Mouse (Mus musculus) limb, embryonic 10.5 days (tissue): Measurements from ENCODE around the gene Gm11042. TPM values are rescaled to one million over a fixed set of nuclear protein-coding genes. Genes with fewer than 3 reads are reported as not detected.

Experiments
- DNase-seq: peaks from one replicate; pipeline ENCODE4 v3.0.0-alpha.2; 2017; ENCODE audit warnings: low spot score
- H3K27ac ChIP-seq: fragments of 300-500 bp; sonication (generic); 2 replicates; pipeline ENCODE4 v1.5.1; 2016; ENCODE audit warnings: mild to moderate bottlenecking
- H3K27me3 ChIP-seq: fragments of 300-500 bp; sonication (generic); 2 replicates; pipeline ENCODE4 v1.6.1; 2016; ENCODE audit warnings: low read depth, mild to moderate bottlenecking; ENCODE audit not compliant: poor library complexity, severe bottlenecking
- H3K36me3 ChIP-seq: fragments of 300-500 bp; sonication (generic); 2 replicates; pipeline ENCODE4 v1.6.1; 2016; ENCODE audit warnings: mild to moderate bottlenecking, moderate library complexity
- H3K4me1 ChIP-seq: fragments of 300-500 bp; sonication (generic); 2 replicates; pipeline ENCODE4 v1.6.1; 2016
- H3K4me3 ChIP-seq: fragments of 300-500 bp; sonication (generic); 2 replicates; pipeline ENCODE4 v1.5.1; 2016; ENCODE audit warnings: mild to moderate bottlenecking, moderate library complexity
- H3K9me3 ChIP-seq: fragments of 300-500 bp; sonication (generic); replicated peaks from 2 replicates; pipeline ENCODE4 v1.6.1; 2016; ENCODE audit warnings: mild to moderate bottlenecking
- WGBS: fragments of 180-500 bp; shearing (Covaris S2); methylation state at CpG from one replicate; pipeline ENCODE4 v1.1.7; 2016; 5-methylcytosine and 5-hydroxymethylcytosine counted together
- polyA plus RNA-seq: library from polyadenylated mRNA; unstranded; fragments of >200 nt; fragmentation: Nextera tagmentation; extraction: Ambion mirVana; gene quantifications from 2 replicates; pipeline ENCODE4 v1.2.1, GENCODE M21; 2016

Gene Gm11042
- polyA plus RNA-seq, 1 experiment from 2014 or later: not detected

GRCm38 (mm10) chr12:74316989-74317759 is 980 bp upstream of the Gm11042 start:
- Histone ChIP-seq H3K27me3 (no peaks in the 10 kb centered on the region), H3K9me3 (no peaks in the 10 kb centered on the region), H3K27ac (peak overlapping the region; percentile 89), H3K4me1 (peaks cover 3% of the 10 kb centered on the region; the same call in 1 of the 2 replicates), H3K36me3 (no peaks in the 10 kb centered on the region), H3K4me3 (peak overlapping the region; percentile 58)
- 17% methylated on average over 15 of the region's 15 CpGs for WGBS
- DNase-seq: peak; percentile 84

- H3K27ac ChIP-seq: no peak overlapping the region
- H3K27me3 ChIP-seq: no peaks in the 10 kb centered on the region
- H3K4me1 ChIP-seq: peaks cover 3% of the 10 kb centered on the region; the same call in 1 of the 2 replicates
- WGBS: 46% methylated on average over 2 of the region's 2 CpGs
- DNase-seq: no peak
- no peaks in the 10 kb centered on the region for H3K9me3 ChIP-seq
- H3K4me3 ChIP-seq: no peak overlapping the region
- H3K36me3 ChIP-seq: no peaks in the 10 kb centered on the region
Measured at GRCm38 (mm10) chr12:74315221-74315620, 973 bp downstream of the Gm11042 start.

DNA sequence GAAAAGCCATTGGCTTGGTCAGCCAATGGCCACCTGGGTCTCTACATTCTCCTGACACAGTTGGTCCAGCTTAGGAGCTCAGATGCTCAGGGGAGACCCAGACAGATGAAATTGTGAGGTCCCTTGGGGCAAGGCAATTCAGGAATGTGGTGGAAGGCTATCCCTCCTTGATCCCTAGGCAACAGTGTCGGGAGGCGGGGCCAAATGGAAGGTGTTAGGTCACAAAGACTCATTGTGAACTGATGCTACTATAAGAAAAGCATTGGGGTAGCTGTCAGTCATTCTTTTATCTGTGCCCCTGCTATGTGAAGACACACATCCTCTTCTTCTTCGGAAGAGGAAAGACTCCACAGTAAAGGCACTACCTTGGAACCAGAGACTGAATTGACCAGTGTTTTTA is 3.6 kb downstream of the Gm11042 start:
- Histone ChIP-seq H3K4me1 (peaks cover 3% of the 10 kb centered on the region; the same call in 1 of the 2 replicates), H3K27me3 (no peaks in the 10 kb centered on the region), H3K27ac (no peak overlapping the region), H3K4me3 (no peak overlapping the region), H3K9me3 (no peaks in the 10 kb centered on the region), H3K36me3 (no peaks in the 10 kb centered on the region)
- DNase-seq: no peak
- WGBS: 87% methylated on average over 3 of the region's 3 CpGs

DNA sequence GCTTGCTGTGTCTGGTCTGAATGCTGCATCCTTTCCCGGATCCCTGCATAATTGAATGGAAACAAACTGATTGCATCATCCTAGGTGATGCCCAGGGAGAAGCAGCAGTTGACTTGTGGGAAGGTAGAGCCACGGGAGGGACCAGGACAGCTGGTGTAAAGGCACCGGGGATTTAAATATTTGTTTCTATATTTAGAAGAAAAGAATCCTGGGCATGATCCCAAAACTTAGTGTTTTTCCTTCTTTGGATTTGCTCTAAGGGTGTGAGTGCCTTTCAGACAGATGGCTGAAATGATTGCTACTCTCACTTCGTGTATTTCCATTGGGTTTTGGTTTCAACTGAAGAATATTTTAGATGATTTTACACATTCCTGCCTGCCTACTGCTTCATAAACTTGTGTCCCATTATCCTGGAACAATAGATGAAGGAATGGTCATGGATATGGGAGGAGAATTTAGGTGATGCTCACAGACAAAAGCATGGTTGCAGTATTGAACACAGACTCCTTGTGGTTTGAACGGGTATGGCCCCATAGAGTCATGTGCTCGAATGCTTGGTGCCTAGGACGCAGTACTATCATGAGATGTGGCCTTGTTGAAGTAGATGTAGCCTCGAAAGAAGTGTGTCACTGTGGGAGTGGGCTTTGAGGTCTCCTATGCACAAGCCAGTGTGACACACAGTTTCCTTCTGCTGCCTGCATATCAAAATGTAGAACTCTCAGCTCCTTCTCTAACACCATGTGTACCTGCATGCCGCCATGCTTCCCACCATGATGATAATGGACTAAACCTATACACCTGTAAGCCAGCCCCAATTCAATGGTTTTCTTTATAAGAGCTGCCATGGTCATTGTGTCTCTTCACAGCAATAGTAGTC is 12.5 kb downstream of the Gm11042 start:
- Histone ChIP-seq H3K9me3 (no peaks in the 10 kb centered on the region), H3K4me3 (no peak overlapping the region), H3K27me3 (no peaks in the 10 kb centered on the region), H3K4me1 (no peaks in the 10 kb centered on the region), H3K36me3 (no peaks in the 10 kb centered on the region), H3K27ac (no peak overlapping the region)
- no peak for DNase-seq
- WGBS: 88% methylated on average over 9 of the region's 9 CpGs

DNA sequence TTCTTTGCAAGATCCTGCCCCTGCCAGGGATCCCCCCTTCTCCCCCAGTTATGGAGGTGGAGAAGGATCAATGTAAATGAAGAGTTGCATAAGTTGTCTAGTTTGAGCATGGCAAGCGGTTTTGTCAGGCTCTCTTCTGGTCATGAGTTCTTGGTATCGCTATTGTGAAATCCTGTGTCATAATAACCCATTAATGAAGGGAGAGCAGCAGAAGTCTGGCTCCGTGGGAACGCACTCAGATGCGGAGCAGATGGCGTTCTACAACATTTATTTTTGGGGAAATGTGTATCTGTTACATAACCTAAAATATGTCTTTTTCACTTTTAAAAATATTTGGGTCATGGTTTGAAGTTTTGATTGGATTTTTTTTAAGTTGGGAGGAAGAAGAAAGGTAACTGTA is 14.6 kb downstream of the Gm11042 start:
- Histone ChIP-seq H3K27me3 (no peaks in the 10 kb centered on the region), H3K27ac (no peak overlapping the region), H3K36me3 (no peaks in the 10 kb centered on the region), H3K4me3 (no peak overlapping the region), H3K4me1 (no peaks in the 10 kb centered on the region), H3K9me3 (no peaks in the 10 kb centered on the region)
- no peak for DNase-seq
- WGBS: 96% methylated on average over 6 of the region's 6 CpGs

DNA sequence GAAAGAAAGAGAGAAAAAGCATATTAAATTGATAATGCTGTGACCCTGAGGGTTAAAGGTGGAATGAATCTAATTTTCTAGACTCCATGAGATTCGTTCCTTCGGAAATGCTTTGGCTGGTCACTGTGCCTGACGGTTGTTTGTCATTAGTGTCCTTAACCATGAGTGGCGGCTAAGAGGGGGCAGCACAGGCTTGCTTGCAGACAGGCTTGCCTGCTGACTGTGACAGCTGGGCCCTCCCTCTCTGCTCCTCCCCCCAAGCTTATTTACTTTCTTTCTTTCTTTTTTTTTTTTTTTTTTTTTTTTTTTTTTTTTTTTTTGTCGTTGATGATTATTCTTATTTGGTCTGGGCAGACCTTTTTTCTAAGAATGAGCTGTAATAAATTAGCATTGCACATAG is 19.8 kb downstream of the Gm11042 start:
- Histone ChIP-seq H3K4me3 (no peak overlapping the region), H3K27me3 (no peaks in the 10 kb centered on the region), H3K36me3 (no peaks in the 10 kb centered on the region), H3K27ac (no peak overlapping the region), H3K4me1 (no peaks in the 10 kb centered on the region), H3K9me3 (no peaks in the 10 kb centered on the region)
- DNase-seq: no peak
- WGBS: 62% methylated on average over 5 of the region's 5 CpGs

- Histone ChIP-seq H3K36me3 (no peaks in the 10 kb centered on the region), H3K27me3 (no peaks in the 10 kb centered on the region), H3K4me3 (no peak overlapping the region), H3K4me1 (no peaks in the 10 kb centered on the region), H3K9me3 (no peaks in the 10 kb centered on the region), H3K27ac (no peak overlapping the region)
- WGBS: 10% methylated on average over 4 of the region's 4 CpGs
- DNase-seq: peak; percentile 45
Measured at GRCm38 (mm10) chr12:74293624-74294023, 22.6 kb downstream of the Gm11042 start.

GRCm38 (mm10) chr12:74290983-74291382 is 25.2 kb downstream of the Gm11042 start:
- 87% methylated on average over 4 of the region's 4 CpGs for WGBS
- peaks cover 3% of the 10 kb centered on the region for H3K27me3 ChIP-seq
- no peak overlapping the region for H3K4me3 ChIP-seq
- H3K36me3 ChIP-seq: no peaks in the 10 kb centered on the region
- DNase-seq: no peak
- H3K9me3 ChIP-seq: no peaks in the 10 kb centered on the region
- H3K27ac ChIP-seq: no peak overlapping the region
- H3K4me1 ChIP-seq: no peaks in the 10 kb centered on the region

- Histone ChIP-seq H3K9me3 (no peaks in the 10 kb centered on the region), H3K36me3 (no peaks in the 10 kb centered on the region), H3K27ac (no peak overlapping the region), H3K27me3 (peaks cover 42% of the 10 kb centered on the region), H3K4me1 (peaks cover 12% of the 10 kb centered on the region), H3K4me3 (peak overlapping the region; percentile 55)
- WGBS: 8% methylated on average over 11 of the region's 11 CpGs
- no peak for DNase-seq
Measured at GRCm38 (mm10) chr12:74284685-74285054, 31.5 kb downstream of the Gm11042 start.

- no peak overlapping the region for H3K27ac ChIP-seq
- DNase-seq: peak; percentile 92
- H3K4me3 ChIP-seq: peak overlapping the region; percentile 55
- H3K27me3 ChIP-seq: peaks cover 42% of the 10 kb centered on the region
- H3K36me3 ChIP-seq: no peaks in the 10 kb centered on the region
- 1% methylated on average over 49 of the region's 49 CpGs for WGBS
- no peaks in the 10 kb centered on the region for H3K9me3 ChIP-seq
- peaks cover 12% of the 10 kb centered on the region for H3K4me1 ChIP-seq
Measured at GRCm38 (mm10) chr12:74284020-74284684, 32.0 kb downstream of the Gm11042 start.

DNA sequence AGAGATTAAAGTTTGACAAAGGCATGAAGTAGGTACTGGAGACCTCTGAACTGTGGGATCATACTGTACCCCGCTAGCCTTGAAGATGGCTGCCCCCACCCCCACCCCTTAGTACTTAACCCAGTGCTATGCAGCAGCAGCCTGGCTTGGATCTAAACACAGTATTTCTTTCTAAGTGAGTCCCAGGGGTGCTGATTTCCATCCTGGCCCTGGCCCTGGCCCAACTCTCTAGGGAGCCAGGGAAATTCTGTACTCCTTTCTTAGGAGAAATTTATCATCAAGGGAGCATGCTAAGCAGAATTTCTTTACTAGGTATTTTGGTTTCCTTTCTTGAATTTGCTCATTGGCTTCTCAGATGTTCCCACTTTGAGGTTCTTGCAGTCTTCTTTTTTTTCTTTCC is 33.3 kb downstream of the Gm11042 start:
- H3K4me3 ChIP-seq: no peak overlapping the region
- H3K36me3 ChIP-seq: no peaks in the 10 kb centered on the region
- H3K27me3 ChIP-seq: peaks cover 42% of the 10 kb centered on the region
- H3K9me3 ChIP-seq: no peaks in the 10 kb centered on the region
- WGBS: 76% methylated on average over 1 of the region's 1 CpGs
- no peak overlapping the region for H3K27ac ChIP-seq
- no peak for DNase-seq
- H3K4me1 ChIP-seq: peaks cover 12% of the 10 kb centered on the region

- Histone ChIP-seq H3K9me3 (no peaks in the 10 kb centered on the region), H3K27ac (no peak overlapping the region), H3K27me3 (peaks cover 42% of the 10 kb centered on the region), H3K36me3 (no peaks in the 10 kb centered on the region), H3K4me1 (peaks cover 12% of the 10 kb centered on the region), H3K4me3 (no peak overlapping the region)
- no peak for DNase-seq
- WGBS: 96% methylated on average over 4 of the region's 4 CpGs
Measured at GRCm38 (mm10) chr12:74281403-74281802, 34.8 kb downstream of the Gm11042 start.

- no peak overlapping the region for H3K27ac ChIP-seq
- no peak for DNase-seq
- H3K36me3 ChIP-seq: no peaks in the 10 kb centered on the region
- H3K4me3 ChIP-seq: no peak overlapping the region
- no peaks in the 10 kb centered on the region for H3K4me1 ChIP-seq
- WGBS: 89% methylated on average over 5 of the region's 5 CpGs
- no peaks in the 10 kb centered on the region for H3K9me3 ChIP-seq
- H3K27me3 ChIP-seq: peaks cover 2% of the 10 kb centered on the region; the same call in 1 of the 2 replicates
Measured at GRCm38 (mm10) chr12:74277265-74277664, 38.9 kb downstream of the Gm11042 start.
